Mouse (Mus musculus): ENCODE measurements around the gene Nt5m.

Nt5m gene

DNA sequence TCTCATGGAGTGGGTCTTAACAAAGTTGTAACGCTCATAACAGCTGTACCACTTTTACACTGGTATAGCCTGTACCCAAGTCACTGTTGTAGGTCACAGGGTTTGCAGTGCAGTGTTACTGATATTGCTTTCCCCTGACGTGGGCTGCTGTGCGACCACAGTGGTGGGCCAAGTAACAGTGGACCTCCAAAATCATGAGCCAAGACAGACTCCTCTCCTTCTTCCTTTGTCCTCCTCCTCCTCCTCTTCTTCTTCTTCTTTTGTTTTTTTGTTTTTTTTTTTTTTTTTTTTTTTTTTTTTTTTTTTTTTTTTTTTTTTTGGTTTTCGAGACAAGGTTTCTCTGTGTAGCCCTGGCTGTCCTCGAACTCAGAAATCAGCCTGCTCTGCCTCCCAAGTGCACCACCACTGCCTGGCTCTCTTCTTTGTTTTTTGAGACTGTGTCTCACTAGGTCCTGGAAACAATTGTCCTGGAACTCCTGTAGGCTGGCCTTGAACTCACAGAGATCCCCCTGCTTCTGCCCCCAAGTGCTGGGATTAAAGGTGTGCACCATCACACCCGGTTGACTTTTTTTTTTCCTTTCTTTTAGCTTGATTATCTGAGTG is 67.4 kb downstream of the Nt5m start:
- DNase-seq = no peak

DNA sequence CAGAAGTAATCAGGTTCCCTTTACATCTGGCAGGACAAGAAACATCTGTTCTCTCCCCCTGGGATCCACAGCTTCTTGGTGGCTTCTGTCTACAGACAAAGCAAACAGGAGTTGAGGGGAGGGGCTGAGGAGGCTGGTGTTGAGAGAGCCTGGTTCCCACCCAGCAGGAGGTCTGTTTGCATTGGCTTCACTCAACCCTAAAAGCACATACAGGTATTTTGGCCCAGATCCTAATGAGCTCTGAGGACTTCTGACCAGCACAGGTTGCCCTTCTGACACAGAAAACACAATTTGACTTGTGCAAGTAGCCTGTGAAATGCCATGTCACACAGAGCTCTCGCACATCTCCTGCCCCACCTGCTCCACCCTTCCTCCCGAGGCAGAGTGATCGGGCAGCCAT is 69.2 kb downstream of the Nt5m start:
- peak; percentile 30 to 75 for DNase-seq

DNA sequence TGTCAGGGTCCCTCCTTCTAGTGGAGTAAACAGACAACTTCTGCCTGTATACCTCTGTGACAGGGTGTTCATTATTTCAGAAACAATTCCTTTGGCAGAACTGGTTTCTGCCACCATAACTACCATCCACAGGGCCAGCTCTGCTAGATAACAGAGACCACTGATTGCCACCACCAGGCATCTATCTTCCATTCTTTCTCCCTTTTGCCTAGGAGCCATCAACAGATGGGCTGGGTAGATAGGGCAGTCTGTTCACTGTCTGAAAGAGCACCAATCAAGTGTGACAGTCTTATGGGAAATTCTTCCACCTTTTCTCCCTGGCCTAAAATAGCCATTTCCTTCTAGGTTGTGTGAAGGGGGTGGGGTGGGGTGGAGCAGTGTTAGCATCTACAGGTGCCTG is 71.3 kb downstream of the Nt5m start:
- DNase-seq = no peak

DNA sequence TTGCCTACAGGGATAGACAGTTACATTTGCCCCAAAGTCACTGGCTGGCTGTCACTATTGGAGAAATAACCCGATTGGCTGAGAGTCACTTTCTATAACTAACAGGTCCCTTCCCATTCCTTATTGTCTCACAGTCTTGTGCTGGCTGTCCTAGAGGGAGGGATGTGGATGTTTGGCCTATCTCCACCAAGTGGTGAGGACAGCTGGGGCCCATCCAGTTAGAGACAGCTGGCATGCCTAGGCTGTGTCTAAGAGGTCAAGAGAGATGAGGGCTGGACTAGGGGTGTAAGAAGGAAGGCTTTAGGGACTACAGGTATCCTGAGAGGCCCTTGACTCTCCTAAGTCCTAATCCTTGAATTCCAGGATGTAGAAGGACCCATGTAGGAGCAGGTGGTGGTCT is 72.3 kb downstream of the Nt5m start:
- no peak for DNase-seq

DNA sequence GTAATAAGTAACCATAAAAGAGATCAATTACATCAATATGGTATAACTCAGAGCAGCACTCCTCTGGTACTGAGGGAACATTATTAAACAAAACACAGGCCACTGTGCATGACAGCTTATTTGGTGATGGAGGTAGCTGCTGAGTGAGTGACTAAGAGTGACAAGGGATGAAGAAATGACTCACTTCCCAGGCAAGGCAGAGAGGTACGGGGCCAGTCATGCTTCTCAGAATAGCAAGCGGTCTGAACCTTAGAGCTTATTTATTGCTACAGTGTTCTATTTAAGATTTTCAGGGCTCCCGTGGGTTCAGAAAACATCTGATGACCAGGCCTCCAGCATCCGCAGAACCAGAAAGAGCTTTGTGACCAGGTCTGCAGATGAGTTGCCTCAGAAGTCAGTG is 74.5 kb downstream of the Nt5m start:
- DNase-seq = no peak

DNA sequence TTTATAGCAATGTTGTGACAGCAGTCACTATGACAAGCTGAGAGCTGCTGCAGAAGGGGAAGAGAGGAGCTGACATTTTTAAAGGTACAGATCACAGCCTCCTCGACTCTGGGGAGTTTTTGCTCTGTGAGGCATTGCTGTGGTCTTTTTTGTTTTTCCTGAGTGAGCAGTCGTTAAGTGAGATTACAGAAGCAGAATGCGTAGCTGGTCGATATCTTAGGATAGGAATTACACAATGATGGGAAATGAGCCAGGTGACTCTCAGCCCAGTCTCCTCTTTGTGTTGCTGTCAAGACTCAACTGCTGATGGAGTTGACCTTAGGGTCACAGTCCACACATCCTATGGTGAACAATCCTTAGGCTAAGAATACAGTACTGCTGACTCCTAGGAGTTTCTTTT is 78.8 kb downstream of the Nt5m start:
- peak; percentile 28 to 39 for DNase-seq

DNA sequence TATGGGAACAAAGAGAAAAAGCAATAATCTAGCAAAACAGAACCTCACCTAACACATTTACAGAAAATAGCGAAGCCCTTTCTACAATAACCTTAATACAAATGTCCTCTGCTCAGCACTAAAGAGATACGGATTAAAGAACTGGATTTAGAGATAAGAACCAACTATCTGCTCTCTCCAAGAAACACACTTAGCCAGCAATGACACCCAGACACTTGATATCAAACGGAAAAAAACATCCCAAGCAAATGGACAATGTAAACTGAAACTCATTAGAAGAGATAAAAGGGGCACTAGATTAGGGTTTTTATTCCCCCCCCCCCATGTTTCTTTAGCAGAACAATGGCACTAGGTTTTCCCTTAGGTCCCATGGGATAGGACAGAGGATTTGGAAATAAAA is 80.2 kb downstream of the Nt5m start:
- DNase-seq = no peak

DNA sequence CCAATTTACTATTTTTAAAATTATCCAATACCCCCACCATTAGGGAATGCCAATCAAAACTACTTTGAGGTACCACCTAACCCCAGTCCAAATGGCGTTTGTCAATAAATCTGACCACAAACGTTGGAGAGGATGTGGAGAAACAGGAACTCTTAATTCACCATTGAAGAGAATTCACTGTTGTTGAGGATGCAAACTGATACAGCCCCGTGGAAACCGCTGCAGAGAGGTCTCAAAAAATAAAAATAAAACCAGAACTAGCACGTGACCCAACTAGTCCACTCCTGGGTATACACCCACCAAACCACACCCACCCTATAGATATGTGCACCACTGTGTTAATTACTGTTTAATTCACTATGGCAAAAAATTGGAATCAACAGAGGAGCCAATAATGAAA is 81.1 kb downstream of the Nt5m start:
- DNase-seq = no peak

DNA sequence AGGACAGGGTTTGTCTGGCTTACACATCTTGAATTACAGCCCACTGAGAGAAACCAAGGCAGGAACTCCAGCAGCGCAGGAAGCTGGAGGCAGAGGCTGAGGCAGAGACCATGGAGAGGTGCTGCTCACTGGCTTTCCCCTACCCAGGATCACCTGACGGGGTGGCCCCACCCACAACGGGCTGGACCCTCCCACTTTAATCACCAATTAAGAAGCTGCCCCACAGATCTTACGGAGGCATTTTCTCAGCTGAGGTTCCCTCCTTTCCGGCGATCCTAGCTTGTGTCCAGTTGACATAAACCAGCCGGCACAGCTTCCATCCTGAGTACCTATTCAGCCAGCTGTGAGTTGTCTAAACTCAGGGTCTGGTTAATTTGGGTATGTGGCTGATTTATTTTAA is 82.0 kb downstream of the Nt5m start:
- peak; percentile 83 to 85 for DNase-seq

DNA sequence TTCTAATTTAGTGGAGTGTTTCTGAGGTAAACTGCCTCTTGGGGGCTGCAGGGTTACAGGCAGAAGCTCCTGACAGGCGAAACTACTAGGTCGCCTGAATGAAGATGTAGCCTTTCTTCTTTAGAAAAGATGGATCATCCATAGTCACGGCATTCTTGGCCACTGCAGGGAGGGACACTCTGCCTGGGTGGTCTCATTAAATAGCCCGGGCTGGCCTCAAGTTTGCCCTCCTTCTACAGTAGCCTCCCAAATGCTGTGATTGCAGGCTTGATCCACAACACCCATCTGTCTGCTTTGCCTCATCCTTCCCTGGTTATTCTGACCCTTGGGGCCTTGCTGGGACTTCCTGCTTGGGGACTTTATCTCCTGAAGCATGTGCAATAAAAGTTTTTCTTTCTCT is 90.8 kb downstream of the Nt5m start:
- no peak for DNase-seq

All from kidney, adult 8-10 months (tissue).